Mouse (Mus musculus): ENCODE results near the gene Rab1a.

DNA sequence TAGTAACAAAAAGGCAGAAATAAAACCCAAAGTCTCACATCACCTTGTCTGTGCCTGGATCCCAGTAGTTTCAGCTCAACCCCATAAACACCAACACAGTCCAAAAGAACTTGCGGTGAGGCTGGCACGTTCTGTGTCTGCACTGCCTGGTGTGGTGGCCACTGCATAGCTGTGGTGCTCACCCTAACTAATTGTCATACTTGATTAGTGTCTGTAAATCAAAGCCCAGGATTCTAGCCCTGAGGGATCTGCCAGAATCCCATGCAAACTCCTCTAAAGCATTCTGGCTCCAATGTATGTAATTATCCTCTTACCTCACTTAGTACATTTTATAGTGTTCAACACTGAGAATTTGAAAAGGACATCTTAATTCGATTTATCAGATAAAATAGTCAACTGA, 36.7 kb downstream of the Rab1a start:
- TF ChIP-seq CTCF (IDR thresholded peaks at IDR 0.05; ENCODE audit: low read depth, low read length) (no peak), GATA1 (IDR thresholded peaks at IDR 0.05; ENCODE audit: borderline replicate concordance, low read length) (no peak), TAL1 (conservative IDR thresholded peaks at IDR 0.05; ENCODE audit: low read depth, low read length) (no peak), POLR2AphosphoS5 (IDR thresholded peaks at IDR 0.05; ENCODE audit: insufficient replicate concordance, low read depth, low read length) (no peak), GATA2 (IDR thresholded peaks at IDR 0.05; ENCODE audit: borderline replicate concordance, low read depth, low read length) (no peak)
